Mouse (Mus musculus): ENCODE results near the gene Znrd1as. TPM values are rescaled to one million over a fixed set of nuclear protein-coding genes. Genes with fewer than 3 reads are reported as not detected.
"Not testable (repeated sequence)": the region's sequence is repeated elsewhere in the genome, so short reads cannot be mapped to it uniquely, and the experiment has no call there.

Gene Znrd1as
- total and polyA plus RNA-seq, 2 experiments from 2014 or later: 2.8 to 3.5 TPM

GRCm38 (mm10) chr17:36989437-36989836 is 31.0 kb downstream of the Znrd1as start, which contains the start of gene H2-M5:
Gene H2-M5, minus strand, starts transcription at chr17:36989537.
- no peak for DNase-seq (ENCODE audit: low spot score)
- TF ChIP-seq CTCF (IDR thresholded peaks at IDR 0.05): no peak
- H3K4me1 ChIP-seq (ENCODE audit: insufficient read depth, low read length): no peaks in the 10 kb centered on the region
- peak within 1 kb of the TSS; percentile 32 for H3K4me2 ChIP-seq (ENCODE audit: low read depth, low read length, poor library complexity, severe bottlenecking)
- peaks cover 13% of the 10 kb centered on the region for H3K27me3 ChIP-seq (ENCODE audit: insufficient read depth, low read length)
- H3K9ac ChIP-seq (replicated peaks; ENCODE audit: low read length, poor library complexity, severe bottlenecking): no peak within 1 kb of the TSS
- H3K27ac ChIP-seq (ENCODE audit: low read depth, low read length): no peak within 1 kb of the TSS
- no peaks in the 10 kb centered on the region for H3K9me3 ChIP-seq (ENCODE audit: low read length)
- no peak for ATAC-seq (ENCODE audit: low FRiP score)
- peak within 1 kb of the TSS; percentile 11; the same call in 1 of the 2 replicates for H3K4me3 ChIP-seq (ENCODE audit: low read depth, low read length)
- H3K36me3 ChIP-seq (ENCODE audit: insufficient read depth, low read length): no peaks in the 10 kb centered on the region
- WGBS: 34% methylated on average over 5 of the region's 5 CpGs

- H3K4me1 ChIP-seq (ENCODE audit: insufficient read depth, low read length); H3K9ac ChIP-seq (replicated peaks; ENCODE audit: low read length, poor library complexity, severe bottlenecking); ATAC-seq (ENCODE audit: low FRiP score); H3K4me2 ChIP-seq (ENCODE audit: low read depth, low read length, poor library complexity, severe bottlenecking); H3K9me3 ChIP-seq (ENCODE audit: low read length); H3K36me3 ChIP-seq (ENCODE audit: insufficient read depth, low read length); H3K4me3 ChIP-seq (ENCODE audit: low read depth, low read length); DNase-seq (ENCODE audit: low spot score); H3K27ac ChIP-seq (ENCODE audit: low read depth, low read length): not testable (repeated sequence)
- 93% methylated on average over 6 of the region's 6 CpGs for WGBS
- peaks cover 13% of the 10 kb centered on the region for H3K27me3 ChIP-seq (ENCODE audit: insufficient read depth, low read length)
Observed at GRCm38 (mm10) chr17:36990630-36991029, 32.2 kb downstream of the Znrd1as start.

GRCm38 (mm10) chr17:36992336-36993104 is 34.1 kb downstream of the Znrd1as start:
- DNase-seq (ENCODE audit: low spot score) (no peak), ATAC-seq (ENCODE audit: low FRiP score) (no peak)
- no peaks in the 10 kb centered on the region for H3K4me1 ChIP-seq (ENCODE audit: insufficient read depth, low read length)
- no peaks in the 10 kb centered on the region for H3K9me3 ChIP-seq (ENCODE audit: low read length)
- no peak overlapping the region for H3K4me3 ChIP-seq (ENCODE audit: low read depth, low read length)
- TF ChIP-seq CTCF (IDR thresholded peaks at IDR 0.05): no peak
- no peaks in the 10 kb centered on the region for H3K36me3 ChIP-seq (ENCODE audit: insufficient read depth, low read length)
- H3K27me3 ChIP-seq (ENCODE audit: insufficient read depth, low read length): peaks cover 13% of the 10 kb centered on the region
- no peak overlapping the region for H3K9ac ChIP-seq (replicated peaks; ENCODE audit: low read length, poor library complexity, severe bottlenecking)
- WGBS: 75% methylated on average over 3 of the region's 3 CpGs
- H3K4me2 ChIP-seq (ENCODE audit: low read depth, low read length, poor library complexity, severe bottlenecking): no peak overlapping the region
- H3K27ac ChIP-seq (ENCODE audit: low read depth, low read length): no peak overlapping the region

GRCm38 (mm10) chr17:36993770-36994325 is 35.5 kb downstream of the Znrd1as start:
- H3K4me3 ChIP-seq (ENCODE audit: low read depth, low read length): no peak overlapping the region
- H3K9me3 ChIP-seq (ENCODE audit: low read length): no peaks in the 10 kb centered on the region
- ATAC-seq (ENCODE audit: low FRiP score) (no peak), DNase-seq (ENCODE audit: low spot score) (no peak)
- H3K9ac ChIP-seq (replicated peaks; ENCODE audit: low read length, poor library complexity, severe bottlenecking): no peak overlapping the region
- H3K27ac ChIP-seq (ENCODE audit: low read depth, low read length): no peak overlapping the region
- H3K36me3 ChIP-seq (ENCODE audit: insufficient read depth, low read length): no peaks in the 10 kb centered on the region
- no peak overlapping the region for H3K4me2 ChIP-seq (ENCODE audit: low read depth, low read length, poor library complexity, severe bottlenecking)
- WGBS: 95% methylated on average over 4 of the region's 4 CpGs
- no peaks in the 10 kb centered on the region for H3K4me1 ChIP-seq (ENCODE audit: insufficient read depth, low read length)
- H3K27me3 ChIP-seq (ENCODE audit: insufficient read depth, low read length): peaks cover 6% of the 10 kb centered on the region
- TF ChIP-seq CTCF (IDR thresholded peaks at IDR 0.05): no peak

- 96% methylated on average over 2 of the region's 2 CpGs for WGBS
- no peak for TF ChIP-seq CTCF (IDR thresholded peaks at IDR 0.05)
- no peak overlapping the region for H3K27ac ChIP-seq (ENCODE audit: low read depth, low read length)
- DNase-seq (ENCODE audit: low spot score) (no peak), ATAC-seq (ENCODE audit: low FRiP score) (no peak)
- H3K4me1 ChIP-seq (ENCODE audit: insufficient read depth, low read length): no peaks in the 10 kb centered on the region
- no peak overlapping the region for H3K4me2 ChIP-seq (ENCODE audit: low read depth, low read length, poor library complexity, severe bottlenecking)
- peaks cover 2% of the 10 kb centered on the region; the same call in 1 of the 2 replicates for H3K27me3 ChIP-seq (ENCODE audit: insufficient read depth, low read length)
- no peak overlapping the region for H3K4me3 ChIP-seq (ENCODE audit: low read depth, low read length)
- H3K9me3 ChIP-seq (ENCODE audit: low read length): no peaks in the 10 kb centered on the region
- H3K36me3 ChIP-seq (ENCODE audit: insufficient read depth, low read length): no peaks in the 10 kb centered on the region
- no peak overlapping the region for H3K9ac ChIP-seq (replicated peaks; ENCODE audit: low read length, poor library complexity, severe bottlenecking)
Observed at GRCm38 (mm10) chr17:36994528-36994927, 36.1 kb downstream of the Znrd1as start.

GRCm38 (mm10) chr17:36995448-36995847 is 37.1 kb downstream of the Znrd1as start:
- H3K4me1 ChIP-seq (ENCODE audit: insufficient read depth, low read length): no peaks in the 10 kb centered on the region
- H3K27ac ChIP-seq (ENCODE audit: low read depth, low read length): no peak overlapping the region
- H3K4me2 ChIP-seq (ENCODE audit: low read depth, low read length, poor library complexity, severe bottlenecking): no peak overlapping the region
- H3K4me3 ChIP-seq (ENCODE audit: low read depth, low read length): no peak overlapping the region
- H3K36me3 ChIP-seq (ENCODE audit: insufficient read depth, low read length): no peaks in the 10 kb centered on the region
- 48% methylated on average over 3 of the region's 3 CpGs for WGBS
- no peak for ATAC-seq (ENCODE audit: low FRiP score)
- H3K9me3 ChIP-seq (ENCODE audit: low read length): no peaks in the 10 kb centered on the region
- H3K9ac ChIP-seq (replicated peaks; ENCODE audit: low read length, poor library complexity, severe bottlenecking): no peak overlapping the region
- H3K27me3 ChIP-seq (ENCODE audit: insufficient read depth, low read length): no peaks in the 10 kb centered on the region
- no peak for TF ChIP-seq CTCF (IDR thresholded peaks at IDR 0.05)
- DNase-seq (ENCODE audit: low spot score): no peak
